Mouse (Mus musculus) heart, embryonic 12.5 days (tissue): Measurements from ENCODE around the gene Timp1. TPM values are rescaled to one million over a fixed set of nuclear protein-coding genes. Genes with fewer than 3 reads are reported as not detected.

ENCODE experiments used
- microRNA-seq: library from miRNA; unstranded; fragments of <30 nt; microRNA quantifications from one replicate; pipeline ENCODE4, GENCODE M21; 2017
- polyA plus RNA-seq: library from polyadenylated mRNA; unstranded; fragments of >200 nt; fragmentation: Nextera tagmentation; extraction: Ambion mirVana; gene quantifications from 2 replicates; pipeline ENCODE4 v1.2.1, GENCODE M21; 2016

Timp1 gene
- polyA plus RNA-seq, 1 experiment from 2014 or later, result 31.3 TPM

Small RNA genes lying within 50 kb of the gene (microRNA-seq; reads per million reads assigned to microRNA genes)
- not detected for gene Gm24824
- not detected for gene Mir5617

Other genes starting within 250 kb of the Timp1 start
- gene Uba1, start 211.8 kb upstream of the Timp1 start, polyA plus RNA-seq, result 211 and 225 TPM in 2 replicates
- 140 and 141 TPM in 2 replicates for gene Cdk16, start 182.2 kb upstream of the Timp1 start, polyA plus RNA-seq
- gene Usp11, start 166.3 kb upstream of the Timp1 start, polyA plus RNA-seq, result 43.7 and 45.4 TPM in 2 replicates
- gene Araf, start 72.4 kb upstream of the Timp1 start, polyA plus RNA-seq, result 101 and 110 TPM in 2 replicates
- gene Syn1, start 50.8 kb downstream of the Timp1 start, polyA plus RNA-seq, result 0.31 and 0.33 TPM in 2 replicates
- 2.2 and 2.7 TPM in 2 replicates for gene Cfp, start 61.4 kb downstream of the Timp1 start, polyA plus RNA-seq
- gene Elk1, start 80.4 kb downstream of the Timp1 start, polyA plus RNA-seq, result 13.0 and 14.6 TPM in 2 replicates
- gene Uxt, start 91.9 kb downstream of the Timp1 start, polyA plus RNA-seq, result 46.0 and 51.8 TPM in 2 replicates
- 4.1 and 4.4 TPM in 2 replicates for gene Zfp182, start 192.2 kb downstream of the Timp1 start, polyA plus RNA-seq
- not detected in 2 replicates for gene Spaca5, start 198.2 kb downstream of the Timp1 start, polyA plus RNA-seq
- gene Zfp300, start 219.4 kb downstream of the Timp1 start, polyA plus RNA-seq, result 1.2 and 1.3 TPM in 2 replicates
- gene Ssxa1, start 245.7 kb downstream of the Timp1 start, polyA plus RNA-seq, result not detected in 2 replicates